Mouse (Mus musculus) midbrain, embryonic 16.5 days (tissue): ENCODE measurements around the gene Mon2. TPM values are rescaled to one million over a fixed set of nuclear protein-coding genes. Genes with fewer than 3 reads are reported as not detected.
A peak's percentile ranks its signal among the peaks of the same experiment; 100 is the strongest.

Experiments used
- ATAC-seq: fragments of 200-750 bp; cut with Nextera tagmentation; 2 replicates; pipeline ENCODE4 v1.8.0; 2017; ENCODE audit warnings: moderate TSS enrichment
- H3K27ac ChIP-seq: fragments of 300-500 bp; sonication (generic); 2 replicates; pipeline ENCODE4 v1.5.1; 2014; ENCODE audit warnings: mild to moderate bottlenecking, low read length, mixed read lengths
- H3K27me3 ChIP-seq: fragments of 300-500 bp; sonication (generic); 2 replicates; pipeline ENCODE4 v1.6.1; 2014; ENCODE audit warnings: low read depth, low read length, mixed read lengths; ENCODE audit not compliant: control insufficient read depth, insufficient read depth
- H3K36me3 ChIP-seq: fragments of 300-500 bp; sonication (generic); 2 replicates; pipeline ENCODE4 v1.6.1; 2014; ENCODE audit warnings: mild to moderate bottlenecking, low read length, moderate library complexity, mixed read lengths; ENCODE audit not compliant: control insufficient read depth, insufficient read depth
- H3K4me1 ChIP-seq: fragments of 300-500 bp; sonication (generic); 2 replicates; pipeline ENCODE4 v1.6.1; 2014; ENCODE audit warnings: mild to moderate bottlenecking, low read length, mixed read lengths; ENCODE audit not compliant: control insufficient read depth, insufficient read depth
- H3K4me2 ChIP-seq: fragments of 300-500 bp; sonication (generic); 2 replicates; pipeline ENCODE4 v1.6.1; 2014; ENCODE audit warnings: mild to moderate bottlenecking, low read length, mixed read lengths
- H3K4me3 ChIP-seq: fragments of 300-500 bp; sonication (generic); 2 replicates; pipeline ENCODE4 v1.5.1; 2014; ENCODE audit warnings: low read depth, mild to moderate bottlenecking, low read length, moderate library complexity, mixed read lengths
- H3K9ac ChIP-seq: fragments of 300-500 bp; sonication (generic); 2 replicates; pipeline ENCODE4 v1.6.1; 2014; ENCODE audit warnings: low read depth, low read length, mixed read lengths
- H3K9me3 ChIP-seq: fragments of 300-500 bp; sonication (generic); replicated peaks from 2 replicates; pipeline ENCODE4 v1.6.1; 2014; ENCODE audit warnings: mild to moderate bottlenecking, low read length, mixed read lengths; ENCODE audit not compliant: control insufficient read depth, poor library complexity, severe bottlenecking
- WGBS: fragments of 180-500 bp; shearing (Covaris S2); extraction: QIAGEN DNeasy Blood & Tissue Kit; methylation state at CpG from one replicate; pipeline ENCODE4 v1.1.7; 2014; 5-methylcytosine and 5-hydroxymethylcytosine counted together
- polyA plus RNA-seq: library from polyadenylated mRNA; unstranded; fragments of >200 nt; fragmentation: Nextera tagmentation; extraction: Ambion mirVana; gene quantifications from 2 replicates; pipeline ENCODE4 v1.2.1, GENCODE M21; 2015

Gene Mon2
- polyA plus RNA-seq, 1 experiment from 2014 or later, result 23.2 TPM

DNA sequence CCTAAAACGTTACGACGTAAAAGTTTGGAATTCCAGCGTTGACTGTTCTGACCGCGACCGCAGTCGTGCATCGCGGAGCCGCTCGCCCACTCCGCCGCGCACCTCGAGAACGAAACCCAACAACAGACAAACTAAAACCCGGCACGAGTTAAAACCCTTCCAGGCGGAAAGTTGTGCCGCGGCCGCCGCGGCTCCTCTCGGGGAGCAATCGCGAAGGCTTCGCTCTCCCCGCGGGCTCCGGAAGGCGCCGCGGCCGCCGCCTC is 91.1 kb downstream of the Mon2 start:
- 0 out of 2 replicates have a peak, but pooled peaks cover 2% of the 10 kb centered on the region for H3K36me3 ChIP-seq
- ATAC-seq, result no peak
- no peaks in the 10 kb centered on the region for H3K27me3 ChIP-seq
- H3K9ac ChIP-seq, result peak overlapping the region; percentile 89
- H3K9me3 ChIP-seq, result no peaks in the 10 kb centered on the region
- H3K4me3 ChIP-seq, result peak overlapping the region; percentile 95
- peak overlapping the region; percentile 98 for H3K27ac ChIP-seq
- peak overlapping the region; percentile 70 for H3K4me2 ChIP-seq
- WGBS, result under 1% methylated on average over 37 of the region's 37 CpGs
- peaks cover 23% of the 10 kb centered on the region for H3K4me1 ChIP-seq

DNA sequence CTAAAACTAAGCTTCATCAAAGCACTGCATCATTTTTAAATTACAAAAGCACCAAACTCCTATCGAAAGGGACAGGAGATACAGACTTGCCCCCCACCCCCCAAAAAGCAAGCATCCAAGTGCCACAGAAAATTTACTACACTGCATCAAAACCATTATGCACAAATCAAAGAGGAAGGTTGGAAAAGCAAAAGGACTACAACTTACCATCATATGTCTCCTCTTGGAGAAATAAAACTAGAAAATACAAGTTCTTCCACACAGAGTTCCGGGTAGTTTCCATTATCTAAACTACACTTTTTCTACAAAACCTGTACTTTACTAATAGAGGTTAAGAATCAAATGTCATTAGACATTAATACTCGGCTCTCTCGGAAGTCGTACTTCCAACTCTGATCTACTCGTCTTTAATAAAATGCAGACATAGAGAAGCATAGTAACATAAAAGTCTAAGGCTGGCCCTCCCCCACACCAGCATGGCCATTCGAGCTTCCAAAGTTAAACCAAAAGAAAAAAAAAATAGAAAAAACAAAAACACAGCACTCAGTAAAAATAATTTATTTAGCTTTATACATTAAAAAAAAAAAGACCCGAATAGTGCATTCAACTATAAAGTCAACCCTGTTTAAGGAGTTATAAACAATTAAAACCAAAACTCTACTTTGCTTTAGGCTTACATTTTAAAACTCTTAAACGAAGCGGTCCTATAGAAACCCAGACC is 91.6 kb downstream of the Mon2 start:
- Histone ChIP-seq H3K4me2 (peak overlapping the region; percentile 70), H3K4me3 (peak overlapping the region; percentile 95), H3K27ac (peak overlapping the region; percentile 98), H3K4me1 (peaks cover 23% of the 10 kb centered on the region), H3K27me3 (no peaks in the 10 kb centered on the region), H3K9ac (peak overlapping the region; percentile 89), H3K9me3 (no peaks in the 10 kb centered on the region), H3K36me3 (0 out of 2 replicates have a peak, but pooled peaks cover 2% of the 10 kb centered on the region)
- under 1% methylated on average over 10 of the region's 10 CpGs for WGBS
- no peak for ATAC-seq

DNA sequence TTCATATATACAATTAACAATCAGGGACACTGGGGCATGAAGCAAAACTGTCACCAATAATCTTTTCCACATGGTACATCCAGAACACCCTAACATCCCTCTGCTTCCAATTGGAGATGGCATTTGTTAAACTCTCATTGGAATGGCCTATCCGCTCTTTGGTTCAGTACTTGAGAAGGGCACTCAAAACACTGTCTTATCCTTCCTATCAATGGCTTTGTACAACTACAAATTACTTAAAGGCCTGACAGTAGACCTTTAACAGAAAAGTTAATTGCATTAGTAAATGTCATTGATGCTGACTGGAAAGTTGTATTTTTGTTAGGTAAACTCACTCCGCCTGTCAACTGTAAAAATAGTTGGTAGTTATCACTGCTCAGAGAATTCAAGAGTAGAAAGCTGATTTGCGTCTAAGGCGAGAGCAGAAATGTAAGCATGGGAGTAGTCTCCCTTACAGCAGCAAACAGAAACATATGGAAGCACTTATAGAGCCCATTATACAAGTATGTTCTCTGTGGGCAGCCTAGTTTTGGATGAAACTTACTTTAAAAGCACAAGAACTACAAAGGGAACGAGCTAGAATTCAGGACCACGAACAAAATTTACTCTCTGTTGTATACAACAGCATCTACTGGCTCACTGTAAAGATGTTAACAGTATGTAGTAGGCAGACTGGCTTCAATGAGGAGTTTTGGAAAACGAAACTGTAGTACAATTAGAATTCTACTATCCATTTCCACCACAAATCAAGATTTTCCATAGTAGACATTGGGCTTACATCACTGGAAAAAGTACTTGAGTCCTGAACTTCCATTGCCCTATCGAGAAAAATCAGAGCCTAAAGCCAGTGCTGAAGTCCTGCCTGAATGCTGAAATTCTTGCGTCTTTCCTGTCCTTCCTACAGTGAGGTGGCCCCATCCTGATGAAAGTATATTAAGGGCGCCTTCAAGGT is 92.5 kb downstream of the Mon2 start:
- 38% methylated on average over 10 of the region's 10 CpGs for WGBS
- H3K4me2 ChIP-seq, result peak overlapping the region; percentile 70
- no peaks in the 10 kb centered on the region for H3K9me3 ChIP-seq
- H3K36me3 ChIP-seq, result 0 out of 2 replicates have a peak, but pooled peaks cover 2% of the 10 kb centered on the region
- H3K27ac ChIP-seq, result no peak overlapping the region
- H3K4me3 ChIP-seq, result peak overlapping the region; percentile 95
- no peaks in the 10 kb centered on the region for H3K27me3 ChIP-seq
- peaks cover 23% of the 10 kb centered on the region for H3K4me1 ChIP-seq
- peak overlapping the region; percentile 55 for H3K9ac ChIP-seq
- no peak for ATAC-seq

DNA sequence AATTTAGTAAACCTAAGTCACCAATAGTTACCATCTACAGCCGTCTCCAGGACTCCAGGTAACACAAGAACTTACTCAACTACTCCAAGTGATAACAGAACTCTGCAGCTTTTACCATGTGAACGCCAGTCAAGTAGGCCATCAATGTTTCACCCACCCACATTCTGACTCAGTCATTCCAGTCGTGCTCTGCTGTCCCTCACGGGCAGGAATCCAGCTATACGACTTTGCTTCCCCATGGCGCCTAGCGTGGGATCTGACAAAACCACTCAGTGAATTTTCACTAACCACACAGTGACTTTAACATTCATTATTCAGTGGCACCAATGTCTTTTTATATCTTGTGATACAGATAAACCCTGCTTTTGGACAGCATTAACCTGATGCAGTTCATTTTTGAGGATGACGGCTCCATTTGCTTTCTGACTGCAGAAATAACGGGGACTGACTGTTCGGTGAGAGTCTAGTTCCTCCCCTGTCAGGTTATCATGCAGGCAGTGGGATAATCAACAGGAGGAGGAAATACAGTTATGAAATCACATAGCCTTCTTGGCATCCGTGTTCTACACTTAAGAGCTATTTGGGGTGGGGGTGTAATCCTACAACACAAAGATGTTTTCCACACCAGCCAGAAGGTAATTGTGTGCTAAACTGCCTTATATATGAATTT is 93.3 kb downstream of the Mon2 start:
- peaks cover 23% of the 10 kb centered on the region for H3K4me1 ChIP-seq
- 0 out of 2 replicates have a peak overlapping the region, but pooled peaks have one; percentile 28 for H3K9ac ChIP-seq
- H3K4me2 ChIP-seq, result peak overlapping the region; percentile 70
- H3K4me3 ChIP-seq, result peak overlapping the region; percentile 95
- 0 out of 2 replicates have a peak, but pooled peaks cover 2% of the 10 kb centered on the region for H3K36me3 ChIP-seq
- H3K27me3 ChIP-seq, result no peaks in the 10 kb centered on the region
- no peaks in the 10 kb centered on the region for H3K9me3 ChIP-seq
- 64% methylated on average over 11 of the region's 11 CpGs for whole genome bisulfite sequencing
- no peak overlapping the region for H3K27ac ChIP-seq
- ATAC-seq, result no peak

DNA sequence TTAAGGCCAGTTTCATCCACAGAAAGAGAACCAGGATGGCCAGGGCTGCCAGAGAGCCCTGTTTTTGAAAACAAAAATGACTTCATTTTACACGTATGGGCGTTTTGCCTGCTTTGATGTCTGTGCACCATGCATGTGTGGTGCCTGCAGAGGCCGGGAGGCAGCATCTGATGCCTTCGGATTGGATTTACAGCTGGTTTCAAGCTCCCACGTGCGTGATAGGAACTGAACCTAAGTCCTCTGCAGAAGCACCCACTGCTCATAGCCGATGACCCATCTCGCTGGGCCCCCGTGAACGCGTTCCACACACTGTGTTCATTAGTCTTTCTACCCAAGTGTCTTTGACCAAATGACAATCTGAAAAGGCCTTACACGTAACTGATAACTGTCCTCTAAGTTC is 96.2 kb downstream of the Mon2 start:
- 95% methylated on average over 12 of the region's 12 CpGs for WGBS
- Histone ChIP-seq H3K4me3 (no peak overlapping the region), H3K27ac (no peak overlapping the region), H3K36me3 (0 out of 2 replicates have a peak, but pooled peaks cover 2% of the 10 kb centered on the region), H3K9me3 (no peaks in the 10 kb centered on the region), H3K27me3 (no peaks in the 10 kb centered on the region), H3K4me1 (peaks cover 18% of the 10 kb centered on the region), H3K9ac (no peak overlapping the region), H3K4me2 (no peak overlapping the region)
- ATAC-seq, result no peak

DNA sequence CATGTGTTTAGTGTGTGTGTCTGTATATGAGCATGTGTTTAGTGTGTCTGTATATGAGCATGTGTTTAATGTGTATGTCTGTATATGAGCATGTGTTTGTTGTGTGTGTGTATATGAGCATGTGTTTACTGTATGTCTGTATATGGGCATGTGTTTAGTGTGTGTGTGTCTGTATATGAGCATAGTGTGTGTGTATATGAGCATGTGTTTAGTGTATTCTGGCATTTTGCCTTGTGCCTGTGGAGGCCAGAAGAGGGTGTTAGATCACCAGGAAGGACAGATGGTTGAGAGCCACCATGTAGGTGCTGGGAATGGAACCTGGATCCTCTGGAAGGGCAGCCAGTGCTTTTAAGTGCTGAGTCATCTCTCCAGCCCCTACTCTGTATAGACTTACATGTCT is 96.9 kb downstream of the Mon2 start:
- no peak overlapping the region for H3K9ac ChIP-seq
- H3K27me3 ChIP-seq, result no peaks in the 10 kb centered on the region
- H3K4me2 ChIP-seq, result no peak overlapping the region
- 0 out of 2 replicates have a peak, but pooled peaks cover 2% of the 10 kb centered on the region for H3K36me3 ChIP-seq
- ATAC-seq, result no peak
- no peak overlapping the region for H3K4me3 ChIP-seq
- no peak overlapping the region for H3K27ac ChIP-seq
- H3K4me1 ChIP-seq, result peaks cover 18% of the 10 kb centered on the region
- H3K9me3 ChIP-seq, result no peaks in the 10 kb centered on the region

DNA sequence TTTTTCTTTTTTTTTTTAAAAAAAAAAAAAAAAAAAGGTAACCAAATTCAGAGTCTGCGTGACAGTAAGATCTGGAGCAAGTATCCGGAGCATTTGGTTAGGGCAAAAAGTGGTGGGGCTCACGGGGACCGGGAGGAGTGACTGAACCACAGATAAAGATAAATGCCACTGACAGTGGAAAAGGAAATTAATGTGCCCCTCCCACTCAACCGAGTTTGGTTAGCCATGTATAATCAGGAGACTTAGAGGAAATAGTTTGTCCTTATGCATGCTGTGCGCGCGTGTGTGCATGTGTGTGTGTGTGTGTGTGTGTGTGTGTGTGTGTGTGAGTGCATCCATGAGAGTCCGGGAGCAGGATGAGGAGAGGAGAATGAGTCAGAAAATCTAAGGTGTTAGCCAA is 100.3 kb downstream of the Mon2 start:
- 0 out of 2 replicates have a peak, but pooled peaks cover 2% of the 10 kb centered on the region for H3K36me3 ChIP-seq
- H3K27me3 ChIP-seq, result no peaks in the 10 kb centered on the region
- no peaks in the 10 kb centered on the region for H3K4me1 ChIP-seq
- no peak overlapping the region for H3K9ac ChIP-seq
- no peak overlapping the region for H3K4me3 ChIP-seq
- ATAC-seq, result no peak
- H3K4me2 ChIP-seq, result no peak overlapping the region
- no peaks in the 10 kb centered on the region for H3K9me3 ChIP-seq
- WGBS, result 81% methylated on average over 9 of the region's 9 CpGs
- no peak overlapping the region for H3K27ac ChIP-seq

DNA sequence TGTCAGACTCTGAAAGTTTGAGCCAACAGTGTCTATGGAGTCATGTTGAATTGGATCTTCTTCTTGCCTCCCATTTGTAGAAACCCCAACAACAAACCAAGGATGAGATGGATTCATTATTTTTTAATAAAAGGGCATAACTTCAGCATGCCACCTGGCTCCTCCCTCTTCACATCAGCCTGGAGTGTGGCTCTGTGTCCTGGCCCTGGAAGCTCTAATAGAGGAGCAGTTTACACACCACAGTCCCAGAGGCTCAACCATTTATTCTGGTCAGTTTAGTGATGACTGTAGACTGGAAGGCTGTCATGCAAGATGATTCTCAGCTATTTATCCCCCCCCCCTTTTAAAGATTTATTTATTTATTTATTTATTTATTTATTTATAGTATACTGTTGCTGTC is 103.1 kb downstream of the Mon2 start:
- no peak overlapping the region for H3K9ac ChIP-seq
- no peak overlapping the region for H3K27ac ChIP-seq
- no peak for ATAC-seq
- H3K9me3 ChIP-seq, result no peaks in the 10 kb centered on the region
- H3K4me3 ChIP-seq, result no peak overlapping the region
- H3K4me2 ChIP-seq, result no peak overlapping the region
- no peaks in the 10 kb centered on the region for H3K36me3 ChIP-seq
- H3K27me3 ChIP-seq, result no peaks in the 10 kb centered on the region
- H3K4me1 ChIP-seq, result no peaks in the 10 kb centered on the region
